Mouse (Mus musculus) left cerebral cortex, postnatal 25 days (tissue): Measurements from ENCODE around the gene Gjb6. TPM values are rescaled to one million over a fixed set of nuclear protein-coding genes. Genes with fewer than 3 reads are reported as not detected.

Experiments used
- DNase-seq, 2 experiments: peaks; one replicate each; pipeline ENCODE4 v3.0.0; 2022; ENCODE audit warnings: low spot score in 2 of 2, mixed read lengths in 1 of 2
- intact Hi-C: fragments of 180-260 bp; cut with DNase I; formaldehyde crosslinking; loops from one replicate; pipeline ENCODE4 v1.15.1; 2025
- total RNA-seq, 2 experiments: library from RNA; stranded (reverse); gene quantifications; 2 replicates each; pipeline ENCODE4 v1.2.3; 2021

Gene Gjb6
- total RNA-seq, 2 experiments from 2014 or later = 98.3 to 106 TPM

DNA sequence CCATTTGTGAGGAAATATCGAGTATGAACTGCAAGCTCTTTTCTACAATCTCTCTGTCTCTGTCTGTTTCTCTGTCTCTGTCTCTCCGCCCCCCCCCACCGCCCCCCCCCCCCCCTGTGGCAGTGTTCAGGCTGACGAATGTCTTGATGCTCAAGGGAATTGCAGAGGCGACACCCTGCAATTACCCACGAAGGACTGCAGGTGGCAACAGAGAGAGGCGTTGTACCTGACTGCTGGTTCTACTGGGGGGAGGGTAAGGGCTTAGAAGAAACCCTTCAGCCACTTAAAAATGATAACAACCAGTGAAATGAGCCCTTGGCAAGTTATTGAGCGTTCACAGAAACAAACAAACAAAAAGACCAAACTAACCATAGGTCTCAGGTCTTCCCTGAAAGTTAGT is 40.4 kb downstream of the Gjb6 start:
- intact Hi-C loops = loop anchor here (5.0 kb wide), 1 partner anchor 314 kb away; no protein-coding TSS in a partner anchor
- DNase-seq = peak; percentile 44 to 65

DNA sequence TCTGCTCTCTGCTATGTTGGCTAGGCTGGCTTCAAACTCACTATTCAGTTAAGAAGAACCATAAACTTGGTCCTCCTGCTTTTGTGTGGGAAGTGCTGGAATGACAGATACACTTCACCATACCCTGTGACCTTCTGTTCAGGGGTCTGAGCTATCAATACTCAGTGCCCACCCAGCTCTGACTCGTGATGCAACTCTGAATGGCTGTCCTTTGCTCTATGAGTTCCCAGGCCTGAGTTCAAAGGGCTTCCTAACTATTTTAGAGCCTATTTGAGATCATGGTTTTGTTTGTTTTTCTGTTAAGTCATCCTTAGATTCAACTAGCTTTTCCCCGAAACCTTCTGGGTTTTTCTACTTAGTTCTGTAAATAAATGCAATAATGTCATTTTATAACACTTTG is 43.4 kb downstream of the Gjb6 start:
- DNase-seq = no peak
- intact Hi-C loops = loop anchor here (5.0 kb wide), 1 partner anchor 317 kb away; no protein-coding TSS in a partner anchor

DNA sequence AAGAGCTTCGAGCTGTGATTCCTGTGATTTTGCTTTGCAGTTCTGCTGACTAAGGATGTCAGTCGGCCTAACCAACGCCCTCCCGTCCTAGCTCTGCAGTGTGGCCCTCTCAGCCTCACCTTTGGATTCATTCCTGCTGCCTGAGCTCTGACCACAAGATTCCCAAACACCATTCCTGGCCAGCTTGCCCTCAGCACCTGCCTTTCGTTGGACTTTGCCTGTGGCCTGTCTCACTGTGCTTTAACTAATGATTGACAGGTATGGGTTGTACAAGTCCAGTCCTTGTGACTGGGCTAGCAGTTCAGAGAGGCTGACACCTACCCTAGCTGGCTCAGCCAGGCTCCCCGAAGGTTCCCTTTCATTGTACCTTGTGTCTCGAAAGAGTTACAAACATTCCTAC is 44.3 kb downstream of the Gjb6 start:
- no peak for DNase-seq
- intact Hi-C loops = no loop called here

DNA sequence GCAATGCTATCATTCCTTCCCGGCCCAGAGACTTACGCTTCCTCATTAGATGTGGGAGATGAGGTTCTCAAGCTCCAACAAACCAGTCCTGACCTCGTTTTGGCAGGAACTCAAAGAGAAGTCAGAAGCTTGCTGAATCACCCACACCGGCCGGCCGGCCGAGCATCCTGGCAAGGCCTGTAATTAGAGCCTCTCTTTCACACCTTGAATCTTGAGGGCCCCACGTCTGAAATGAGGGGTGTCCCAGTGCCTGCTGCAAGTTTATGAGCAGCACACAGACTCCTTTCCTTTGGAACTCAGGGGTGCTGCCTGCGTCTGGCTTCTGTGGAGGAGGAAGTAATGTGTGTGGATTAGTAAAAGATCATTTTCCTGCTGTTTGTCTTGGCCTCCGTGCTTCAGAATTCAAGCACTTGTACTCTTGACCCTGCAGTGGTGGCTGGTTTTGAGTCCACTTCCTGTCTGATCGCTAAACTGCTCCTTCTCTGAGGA is 49.2 kb downstream of the Gjb6 start:
- intact Hi-C loops = no loop called here
- no peak for DNase-seq

DNA sequence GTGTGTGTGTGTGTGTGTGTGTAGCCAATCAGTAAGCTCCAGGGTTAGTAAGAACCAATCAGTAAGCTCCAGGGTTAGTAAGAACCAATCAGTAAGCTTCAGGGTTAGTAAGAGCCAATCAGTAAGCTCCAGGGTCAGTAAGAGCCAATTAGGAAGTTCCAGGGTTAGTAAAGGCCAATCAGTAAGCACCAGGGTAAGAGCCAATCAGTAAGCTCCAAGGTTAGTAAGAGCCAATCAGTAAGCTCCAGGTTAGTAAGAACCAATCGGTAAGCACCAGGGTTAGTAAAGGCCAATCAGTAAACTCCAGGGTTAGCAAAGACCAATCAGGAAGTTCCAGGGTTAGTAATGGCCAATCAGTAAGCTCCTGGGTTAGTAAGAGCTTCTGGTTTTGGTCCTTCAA is 50.5 kb downstream of the Gjb6 start:
- no peak for DNase-seq
- intact Hi-C loops = no loop called here

DNA sequence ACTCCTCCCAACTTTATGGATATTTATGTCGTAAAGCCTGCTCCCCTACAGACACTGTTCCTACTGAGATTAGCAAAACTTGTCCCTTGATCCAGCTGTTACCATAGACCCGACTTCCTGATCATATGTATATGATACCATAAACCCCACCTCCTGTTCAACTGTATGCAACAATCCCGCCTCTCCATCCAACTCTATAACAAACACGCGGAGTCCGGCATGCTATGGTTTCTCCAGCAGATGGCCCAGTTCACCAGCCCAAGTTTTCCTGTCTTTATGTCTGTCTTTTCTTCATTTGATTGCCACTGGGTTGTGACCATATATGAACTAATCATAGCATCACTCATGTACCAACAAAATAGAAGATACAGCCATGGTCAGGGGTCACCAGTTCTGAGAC is 57.9 kb downstream of the Gjb6 start:
- intact Hi-C loops = no loop called here
- no peak for DNase-seq

Other genes with a start within 250 kb of the Gjb6 start
- gene Zmym2, start 247.0 kb downstream of the Gjb6 start, total RNA-seq = 100 to 1,000 TPM in 1 of 2 experiments, 10 to 100 TPM in 1; 91.1 to 101 TPM
- under 1 TPM; 0.18 to 0.32 TPM for gene Gja3, start 75.5 kb downstream of the Gjb6 start, total RNA-seq
- 10 to 100 TPM; 11.5 to 11.9 TPM for gene Gjb2, start 28.9 kb downstream of the Gjb6 start, total RNA-seq
- gene Gm4491, start 17.7 kb downstream of the Gjb6 start, total RNA-seq = under 1 TPM; 0.50 to 0.62 TPM